Mouse (Mus musculus): ENCODE data around the gene Cdc42se2. TPM values are rescaled to one million over a fixed set of nuclear protein-coding genes. Genes with fewer than 3 reads are reported as not detected.
A peak's percentile ranks its signal among the peaks of the same experiment; 100 is the strongest.

The Cdc42se2 gene
- total RNA-seq (2017): 142 to 226 TPM (median 192 TPM) in 3 replicates

- ATAC-seq (replicated peaks; ENCODE audit: insufficient number of reproducible peaks, low FRiP score, low TSS enrichment, poor library complexity, severe bottlenecking): peak; percentile 96
Measured at GRCm38 (mm10) chr11:54787488-54788474, at the start of gene Cdc42se2. Gene Cdc42se2 (minus strand): TSS chr11:54787675.

- no peak for ATAC-seq (replicated peaks; ENCODE audit: insufficient number of reproducible peaks, low FRiP score, low TSS enrichment, poor library complexity, severe bottlenecking)
Measured at GRCm38 (mm10) chr11:54836106-54836505, 48.6 kb upstream of the Cdc42se2 start.

- no peak for ATAC-seq (replicated peaks; ENCODE audit: insufficient number of reproducible peaks, low FRiP score, low TSS enrichment, poor library complexity, severe bottlenecking)
Measured at GRCm38 (mm10) chr11:54834596-54834995, 47.1 kb upstream of the Cdc42se2 start.

- no peak for ATAC-seq (replicated peaks; ENCODE audit: insufficient number of reproducible peaks, low FRiP score, low TSS enrichment, poor library complexity, severe bottlenecking)
Measured at GRCm38 (mm10) chr11:54833833-54834232, 46.4 kb upstream of the Cdc42se2 start.

GRCm38 (mm10) chr11:54826819-54827218 lies 39.3 kb upstream of the Cdc42se2 start:
- ATAC-seq (replicated peaks; ENCODE audit: insufficient number of reproducible peaks, low FRiP score, low TSS enrichment, poor library complexity, severe bottlenecking): no peak

GRCm38 (mm10) chr11:54825774-54826173 lies 38.3 kb upstream of the Cdc42se2 start:
- no peak for ATAC-seq (replicated peaks; ENCODE audit: insufficient number of reproducible peaks, low FRiP score, low TSS enrichment, poor library complexity, severe bottlenecking)

GRCm38 (mm10) chr11:54823467-54823866 lies 36.0 kb upstream of the Cdc42se2 start:
- ATAC-seq (replicated peaks; ENCODE audit: insufficient number of reproducible peaks, low FRiP score, low TSS enrichment, poor library complexity, severe bottlenecking): no peak

GRCm38 (mm10) chr11:54819489-54819888 lies 32.0 kb upstream of the Cdc42se2 start:
- no peak for ATAC-seq (replicated peaks; ENCODE audit: insufficient number of reproducible peaks, low FRiP score, low TSS enrichment, poor library complexity, severe bottlenecking)

- no peak for ATAC-seq (replicated peaks; ENCODE audit: insufficient number of reproducible peaks, low FRiP score, low TSS enrichment, poor library complexity, severe bottlenecking)
Measured at GRCm38 (mm10) chr11:54817449-54817848, 30.0 kb upstream of the Cdc42se2 start.

- ATAC-seq (replicated peaks; ENCODE audit: insufficient number of reproducible peaks, low FRiP score, low TSS enrichment, poor library complexity, severe bottlenecking): no peak
Measured at GRCm38 (mm10) chr11:54815659-54816058, 28.2 kb upstream of the Cdc42se2 start.

GRCm38 (mm10) chr11:54812812-54813516 lies 25.5 kb upstream of the Cdc42se2 start:
- ATAC-seq (replicated peaks; ENCODE audit: insufficient number of reproducible peaks, low FRiP score, low TSS enrichment, poor library complexity, severe bottlenecking): peak; percentile 32; the same call in 1 of the 2 replicates

- ATAC-seq (replicated peaks; ENCODE audit: insufficient number of reproducible peaks, low FRiP score, low TSS enrichment, poor library complexity, severe bottlenecking): no peak
Measured at GRCm38 (mm10) chr11:54812314-54812713, 24.8 kb upstream of the Cdc42se2 start.

- no peak for ATAC-seq (replicated peaks; ENCODE audit: insufficient number of reproducible peaks, low FRiP score, low TSS enrichment, poor library complexity, severe bottlenecking)
Measured at GRCm38 (mm10) chr11:54811054-54811453, 23.6 kb upstream of the Cdc42se2 start.

- ATAC-seq (replicated peaks; ENCODE audit: insufficient number of reproducible peaks, low FRiP score, low TSS enrichment, poor library complexity, severe bottlenecking): no peak
Measured at GRCm38 (mm10) chr11:54809582-54809981, 22.1 kb upstream of the Cdc42se2 start.

- peak; percentile 34 for ATAC-seq (replicated peaks; ENCODE audit: insufficient number of reproducible peaks, low FRiP score, low TSS enrichment, poor library complexity, severe bottlenecking)
Measured at GRCm38 (mm10) chr11:54808177-54808576, 20.7 kb upstream of the Cdc42se2 start.

- ATAC-seq (replicated peaks; ENCODE audit: insufficient number of reproducible peaks, low FRiP score, low TSS enrichment, poor library complexity, severe bottlenecking): peak; percentile 98
Measured at GRCm38 (mm10) chr11:54807669-54808068, 20.2 kb upstream of the Cdc42se2 start.

- no peak for ATAC-seq (replicated peaks; ENCODE audit: insufficient number of reproducible peaks, low FRiP score, low TSS enrichment, poor library complexity, severe bottlenecking)
Measured at GRCm38 (mm10) chr11:54806891-54807290, 19.4 kb upstream of the Cdc42se2 start.

GRCm38 (mm10) chr11:54805196-54805595 lies 17.7 kb upstream of the Cdc42se2 start:
- ATAC-seq (replicated peaks; ENCODE audit: insufficient number of reproducible peaks, low FRiP score, low TSS enrichment, poor library complexity, severe bottlenecking): no peak

GRCm38 (mm10) chr11:54802621-54803020 lies 15.1 kb upstream of the Cdc42se2 start:
- no peak for ATAC-seq (replicated peaks; ENCODE audit: insufficient number of reproducible peaks, low FRiP score, low TSS enrichment, poor library complexity, severe bottlenecking)

Measured in monocyte, adult 5-6 weeks (primary cell).